Comparison of ENCODE assay signal across 8 mouse cellular contexts in genomic region chr16:34573151-34573802, GRCm38 (mm10). TPM values are rescaled to one million over a fixed set of nuclear protein-coding genes. Genes with fewer than 3 reads are reported as not detected.
A peak's percentile ranks its signal among the peaks of the same experiment; 100 is the strongest.
DNase-seq lines count a peak whose midpoint lies in the region; ATAC-seq lines count a peak whose summit lies in the region.

TSS of gene Kalrn (minus strand) at chr16:34573532.

- WGBS in hindbrain, embryonic 11.5 days, result under 1% methylated on average over 31 of the region's 84 CpGs
- under 1% methylated on average over 49 of the region's 84 CpGs for WGBS in lung, embryonic 15.5 days

- H3K9me3 ChIP-seq in hindbrain, embryonic 11.5 days (ENCODE audit: control insufficient read depth, low read length), result no peaks in the 10 kb centered on the region
- no peaks in the 10 kb centered on the region for H3K9me3 ChIP-seq in lung, embryonic 15.5 days

- no peaks in the 10 kb centered on the region for H3K27me3 ChIP-seq in hindbrain, embryonic 11.5 days (ENCODE audit: control insufficient read depth, insufficient read depth, low read length)
- H3K27me3 ChIP-seq in lung, embryonic 15.5 days, result no peaks in the 10 kb centered on the region

- peak within 1 kb of the TSS; percentile 97 for H3K27ac ChIP-seq in hindbrain, embryonic 11.5 days (ENCODE audit: low read depth, low read length)
- peak within 1 kb of the TSS; percentile 88 for H3K27ac ChIP-seq in lung, embryonic 15.5 days

- DNase-seq in Muller cell, postnatal 12 days (ENCODE audit: inconsistent ontology term), result peak; percentile 93
- peak; percentile 79 for DNase-seq in cerebellum, adult 8-10 months
- DNase-seq in frontal cortex, postnatal 10 days (ENCODE audit: low spot score in 2 of 2), result peak; percentile 74 to 89
- peak; percentile 93 for DNase-seq in hindbrain, embryonic 11.5 days (ENCODE audit: low spot score)
- DNase-seq in layer of hippocampus, adult 9-10 months (ENCODE audit: low spot score), result peak; percentile 44
- DNase-seq in ovary, postnatal 36 days (ENCODE audit: low spot score), result peak; percentile 94
- peak; percentile 80 for DNase-seq in thymus, postnatal 4 days

- H3K36me3 ChIP-seq in hindbrain, embryonic 11.5 days (ENCODE audit: control insufficient read depth, insufficient read depth, low read length), result no peaks in the 10 kb centered on the region
- H3K36me3 ChIP-seq in lung, embryonic 15.5 days, result no peaks in the 10 kb centered on the region

- H3K4me2 ChIP-seq in hindbrain, embryonic 11.5 days (replicated peaks; ENCODE audit: low read depth, low read length), result peak within 1 kb of the TSS; percentile 67
- H3K4me2 ChIP-seq in lung, embryonic 15.5 days, result peak within 1 kb of the TSS; percentile 92

- ATAC-seq in hindbrain, embryonic 11.5 days (ENCODE audit: low FRiP score), result peak; percentile 94
- ATAC-seq in lung, embryonic 15.5 days (ENCODE audit: borderline replicate concordance, extremely low read depth, low FRiP score, low TSS enrichment), result peak; percentile 93

- H3K4me1 ChIP-seq in hindbrain, embryonic 11.5 days (replicated peaks; ENCODE audit: control insufficient read depth, insufficient read depth, low read length), result peaks cover 4% of the 10 kb centered on the region; the same call in 1 of the 2 replicates
- H3K4me1 ChIP-seq in lung, embryonic 15.5 days, result peaks cover 18% of the 10 kb centered on the region; the same call in 1 of the 2 replicates

- peak within 1 kb of the TSS; percentile 88 for H3K9ac ChIP-seq in hindbrain, embryonic 11.5 days (ENCODE audit: low read depth, low read length)
- H3K9ac ChIP-seq in lung, embryonic 15.5 days, result peak within 1 kb of the TSS; percentile 86

- H3K4me3 ChIP-seq in hindbrain, embryonic 11.5 days (ENCODE audit: low read depth, low read length), result peak within 1 kb of the TSS; percentile 82
- H3K4me3 ChIP-seq in lung, embryonic 15.5 days, result peak within 1 kb of the TSS; percentile 89

RNA-seq across cellular contexts. Expression of gene Kalrn, which starts in this region (rescaled TPM):
- 20.8 and 25.6 TPM in 2 replicates for polyA plus RNA-seq in hindbrain, embryonic 11.5 days (2014; fragmentation: Nextera tagmentation; extraction: Ambion mirVana)
- 14.4 and 14.6 TPM in 2 replicates for polyA plus RNA-seq in lung, embryonic 15.5 days (2015; fragmentation: Nextera tagmentation; extraction: Ambion mirVana)

Comparison
In these comparisons a context has a peak if more than half of its experiments do, and no peak if none do; other contexts are left out.
1. Peak in every context shown above with its lines: DNase-seq, ATAC-seq, H3K4me3 ChIP-seq and H3K27ac ChIP-seq.
2. DNase-seq: peak in every context shown above with its lines; median percentile 94 in ovary, postnatal 36 days; 93 in Muller cell, postnatal 12 days; 93 in hindbrain, embryonic 11.5 days; 82 in frontal cortex, postnatal 10 days; 80 in thymus, postnatal 4 days; 79 in cerebellum, adult 8-10 months; 44 in layer of hippocampus, adult 9-10 months.